Mouse (Mus musculus) left cerebral cortex, adult 2 months (tissue): ENCODE data around the gene Pdrg1. TPM values are rescaled to one million over a fixed set of nuclear protein-coding genes. Genes with fewer than 3 reads are reported as not detected.

Experiments used
- DNase-seq, 2 experiments: peaks; one replicate each; pipeline ENCODE4 v3.0.0; 2021 to 2022; ENCODE audit warnings: low spot score in 2 of 2, mixed read lengths in 1 of 2; ENCODE audit errors: extremely low spot score in 1 of 2
- H3K27ac ChIP-seq: fragments of 200-600 bp; 2 replicates; pipeline ENCODE4 v1.8.1; 2022
- H3K4me3 ChIP-seq: fragments of 200-600 bp; 2 replicates; pipeline ENCODE4 v1.8.1; 2022
- CTCF ChIP-seq: fragments of 200-600 bp; IDR thresholded peaks from 2 replicates; pipeline ENCODE4 v1.8.1; 2022; ENCODE audit warnings: antibody characterized with exemption, mild to moderate bottlenecking, moderate library complexity
- intact Hi-C: fragments of 180-260 bp; cut with DNase I; formaldehyde crosslinking; loops from one replicate; pipeline ENCODE4 v1.15.1; 2025
- total RNA-seq, 2 experiments: library from RNA; stranded (reverse); gene quantifications; 2 replicates each; pipeline ENCODE4 v1.2.3; 2021

Pdrg1 gene
- total RNA-seq, 2 experiments from 2014 or later, result 55.5 to 60.5 TPM

DNA sequence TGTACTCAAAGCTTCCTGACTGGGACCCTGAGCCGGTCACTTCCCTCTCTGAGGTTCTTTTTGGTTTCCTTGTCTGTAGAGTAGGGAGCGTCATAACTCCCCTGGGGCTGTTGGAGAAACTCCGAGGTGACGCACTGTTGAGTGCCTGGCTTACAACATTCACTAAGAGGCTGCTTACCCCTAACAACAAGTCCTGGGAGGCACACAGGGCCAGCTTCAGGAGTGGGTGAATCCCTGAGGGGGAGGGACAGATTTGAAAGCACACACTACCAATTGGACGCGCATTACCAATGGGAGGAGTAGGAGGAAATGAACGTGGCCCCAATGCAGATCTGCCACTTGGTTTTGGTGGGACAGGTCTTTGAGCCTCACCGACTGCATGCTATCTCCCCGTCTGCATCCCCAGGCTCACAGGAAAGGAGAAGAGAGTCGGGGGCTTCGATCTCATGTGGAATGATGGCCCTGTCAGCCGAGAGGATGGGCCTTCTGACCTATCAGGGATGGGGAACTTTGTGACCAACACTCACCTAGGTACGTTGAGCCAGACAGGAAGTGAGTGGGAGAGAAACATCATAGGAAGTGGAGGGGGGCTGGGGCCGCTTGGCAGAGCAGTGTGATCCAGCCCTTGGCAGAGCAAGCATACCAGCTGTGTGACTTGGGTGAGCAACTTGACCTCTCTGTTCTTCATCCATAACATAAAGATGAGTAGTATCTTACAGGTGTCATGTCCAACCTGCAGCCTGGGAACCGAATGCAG, 12.6 kb downstream of the Pdrg1 start:
- intact Hi-C loops, result no loop called here
- Histone ChIP-seq H3K4me3 (no peak overlapping the region), H3K27ac (no peak overlapping the region)
- no peak for DNase-seq
- no peak for TF ChIP-seq CTCF

GRCm38 (mm10) chr2:152997046-152997445, 18.2 kb downstream of the Pdrg1 start:
- no peak for TF ChIP-seq CTCF
- H3K27ac ChIP-seq, result no peak overlapping the region
- intact Hi-C loops, result no loop called here
- no peak for DNase-seq
- no peak overlapping the region for H3K4me3 ChIP-seq

GRCm38 (mm10) chr2:152991529-152991928, 23.7 kb downstream of the Pdrg1 start:
- no peak for TF ChIP-seq CTCF
- H3K4me3 ChIP-seq, result no peak overlapping the region
- no peak overlapping the region for H3K27ac ChIP-seq
- DNase-seq, result no peak
- intact Hi-C loops, result no loop called here

DNA sequence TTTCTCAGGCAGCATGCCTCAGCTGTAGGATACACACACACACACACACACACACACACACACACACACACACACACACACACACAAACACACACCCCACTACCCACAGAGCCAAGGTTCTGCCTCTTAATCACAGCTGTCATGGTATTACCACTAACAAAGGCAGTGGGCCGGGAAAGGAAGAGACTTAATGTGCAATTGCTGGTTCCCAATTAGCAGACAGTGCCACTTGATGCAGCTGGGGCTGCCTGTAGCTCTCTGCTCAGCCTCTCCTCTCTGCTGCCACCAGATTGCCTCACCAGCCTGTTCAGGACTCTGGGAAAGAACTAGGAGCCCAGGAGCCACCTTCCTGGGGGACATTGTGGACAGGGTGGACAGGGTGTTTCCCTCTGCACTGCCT, 29.6 kb downstream of the Pdrg1 start:
- no peak for TF ChIP-seq CTCF
- DNase-seq, result peak in 1 of 2 experiments; percentile 28
- Histone ChIP-seq H3K4me3 (no peak overlapping the region), H3K27ac (no peak overlapping the region)
- intact Hi-C loops, result no loop called here

DNA sequence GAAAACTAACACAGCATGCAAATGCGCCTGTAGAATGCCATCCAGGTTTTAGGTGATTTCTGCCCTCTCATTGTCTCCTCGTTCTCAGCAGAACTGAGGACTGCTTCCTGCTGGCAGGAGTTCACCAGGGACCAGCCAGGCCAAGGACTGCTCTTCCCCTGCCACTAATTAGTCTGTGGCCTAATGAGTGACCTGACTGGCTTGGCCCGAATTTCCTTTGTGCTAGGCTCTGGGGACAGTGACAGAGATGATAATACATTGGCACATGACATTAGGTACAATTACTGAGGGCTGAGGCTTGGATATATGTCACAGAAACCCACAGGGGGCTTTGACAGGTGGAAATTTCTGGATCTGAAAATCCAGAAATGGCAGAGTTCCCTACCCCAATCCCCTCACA, 38.2 kb downstream of the Pdrg1 start:
- DNase-seq, result no peak
- no peak for TF ChIP-seq CTCF
- intact Hi-C loops, result no loop called here
- H3K4me3 ChIP-seq, result no peak overlapping the region
- no peak overlapping the region for H3K27ac ChIP-seq

DNA sequence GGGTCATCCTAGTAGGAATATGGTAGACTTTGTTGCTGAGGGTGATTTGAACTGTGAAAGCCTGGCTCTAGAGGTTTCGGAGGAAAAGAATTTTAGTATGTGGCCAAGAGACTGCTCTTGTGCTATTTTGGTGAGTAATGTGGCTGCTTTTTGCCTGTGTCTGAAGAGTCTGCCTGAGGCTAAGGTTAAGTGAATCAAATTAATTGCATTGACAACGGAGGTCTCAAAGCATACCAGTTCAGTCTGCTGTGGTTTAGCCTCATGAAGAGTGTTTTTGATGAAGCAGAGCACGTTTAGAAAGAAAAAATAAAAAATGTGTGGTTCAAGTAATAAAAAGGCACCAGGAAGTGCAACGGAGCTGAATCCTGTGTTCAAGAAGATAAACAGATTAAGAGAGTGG, 49.7 kb downstream of the Pdrg1 start:
- intact Hi-C loops, result no loop called here
- Histone ChIP-seq H3K27ac (no peak overlapping the region), H3K4me3 (no peak overlapping the region)
- DNase-seq, result no peak
- no peak for TF ChIP-seq CTCF

DNA sequence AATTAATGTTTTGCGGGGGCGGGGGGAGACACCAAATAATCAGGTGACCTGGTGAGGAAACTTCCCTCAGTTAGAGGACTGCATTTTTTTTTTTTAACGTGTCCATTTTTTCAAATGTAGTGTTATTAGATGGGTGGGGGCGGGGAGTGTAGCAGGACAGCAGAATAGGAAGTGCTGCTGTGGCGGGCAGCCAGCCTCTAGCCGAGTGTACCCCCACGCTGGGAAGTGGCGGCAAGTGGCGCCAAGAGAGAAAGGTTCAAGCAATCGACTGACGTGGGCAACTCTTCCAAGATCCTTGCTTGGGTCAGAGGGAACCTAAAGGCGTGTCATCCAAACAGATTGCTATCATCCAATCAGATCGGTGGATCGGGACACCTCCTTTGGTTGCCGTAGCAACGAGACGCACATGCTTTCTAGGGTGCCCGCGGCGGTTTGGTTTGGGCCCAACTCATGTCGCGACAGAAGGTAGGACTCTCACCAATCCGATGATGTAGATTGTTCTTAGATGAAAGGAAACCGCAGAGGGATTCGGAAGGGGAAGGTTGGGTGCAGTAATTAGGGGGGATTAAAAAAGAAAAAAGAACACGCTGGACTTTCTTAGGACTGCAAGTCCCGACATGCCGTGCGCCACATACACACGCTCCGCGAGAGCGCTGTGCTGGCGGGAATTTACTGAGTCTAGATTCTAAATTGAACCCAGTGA, 53.0 kb downstream of the Pdrg1 start, which contains the start of gene Ttll9:
Gene Ttll9 (plus strand): TSS at position 395 of the 703 bp plus-strand sequence.
- peak; percentile 72 to 82 for DNase-seq
- Histone ChIP-seq H3K27ac (no peak within 1 kb of the TSS), H3K4me3 (peak within 1 kb of the TSS; percentile 63)
- TF ChIP-seq CTCF, result no peak
- intact Hi-C loops, result loop anchor here (5.0 kb wide), 1 partner anchor 50 kb away; no protein-coding TSS in a partner anchor

Other genes starting within 250 kb of the Pdrg1 start
- 100 to 1,000 TPM; 133 to 135 TPM for gene Bcl2l1, start 183.7 kb downstream of the Pdrg1 start, total RNA-seq
- gene Tpx2, start 167.5 kb downstream of the Pdrg1 start, total RNA-seq, result 1 to 10 TPM; 2.5 to 3.0 TPM
- not detected for gene Mylk2, start 104.1 kb downstream of the Pdrg1 start, total RNA-seq
- gene Foxs1, start 82.2 kb downstream of the Pdrg1 start, total RNA-seq, result under 1 TPM; 0.34 to 0.44 TPM
- gene Dusp15, start 63.7 kb downstream of the Pdrg1 start, total RNA-seq, result 10 to 100 TPM; 16.9 to 20.3 TPM
- gene Ttll9, start 52.9 kb downstream of the Pdrg1 start, total RNA-seq, result 1 to 10 TPM; 2.3 to 2.9 TPM
- gene Xkr7, start 16.4 kb upstream of the Pdrg1 start, total RNA-seq, result 1 to 10 TPM; 5.0 to 5.3 TPM
- 1 to 10 TPM; 5.4 to 6.2 TPM for gene Ccm2l, start 50.5 kb upstream of the Pdrg1 start, total RNA-seq
- gene Hck, start 93.0 kb upstream of the Pdrg1 start, total RNA-seq, result 1 to 10 TPM; 2.0 to 2.1 TPM
- 100 to 1,000 TPM; 112 to 118 TPM for gene Tm9sf4, start 145.9 kb upstream of the Pdrg1 start, total RNA-seq
- 10 to 100 TPM; 24.6 to 26.5 TPM for gene Tspyl3, start 210.0 kb upstream of the Pdrg1 start, total RNA-seq
- 1 to 10 TPM; 6.0 to 6.2 TPM for gene Plagl2, start 226.0 kb upstream of the Pdrg1 start, total RNA-seq
- 10 to 100 TPM; 15.4 to 17.3 TPM for gene Pofut1, start 226.1 kb upstream of the Pdrg1 start, total RNA-seq